Mouse (Mus musculus) ES-E14 (cell line): ENCODE data around the gene Prl8a2. TPM values are rescaled to one million over a fixed set of nuclear protein-coding genes. Genes with fewer than 3 reads are reported as not detected.

Source experiments
- DNase-seq: peaks from one replicate; pipeline ENCODE4 v3.0.0-alpha.2; 2013; ENCODE audit warnings: low read depth, low spot score
- H3K27ac ChIP-seq: 2 replicates; pipeline ENCODE4 v1.5.1; 2012; ENCODE audit warnings: low read depth, mild to moderate bottlenecking, low read length, moderate library complexity, mixed read lengths; ENCODE audit not compliant: poor library complexity, insufficient read depth, severe bottlenecking
- H3K36me3 ChIP-seq: 2 replicates; pipeline ENCODE4 v1.6.1; 2012; ENCODE audit warnings: mild to moderate bottlenecking, low read length, moderate library complexity, mixed read lengths; ENCODE audit not compliant: control insufficient read depth, poor library complexity, insufficient read depth, severe bottlenecking
- H3K4me1 ChIP-seq, 2 experiments: fragments of 150-350 bp in 1 of 2; sonication (generic) in 1 of 2; 2 replicates each; pipeline ENCODE4 v1.6.1; 2012; ENCODE audit warnings: low read length in 2 of 2, mild to moderate bottlenecking in 1 of 2, mixed read lengths in 1 of 2; ENCODE audit not compliant: control insufficient read depth in 2 of 2, insufficient read depth in 2 of 2, poor library complexity in 1 of 2
- H3K4me3 ChIP-seq, 2 experiments: fragments of 150-350 bp in 1 of 2; sonication (generic) in 1 of 2; 2 replicates each; pipeline ENCODE4 v1.5.1; 2012; ENCODE audit warnings: low read length in 2 of 2, low read depth in 1 of 2, mild to moderate bottlenecking in 1 of 2, mixed read lengths in 1 of 2; ENCODE audit not compliant: insufficient read depth in 1 of 2, poor library complexity in 1 of 2, severe bottlenecking in 1 of 2
- H3K9ac ChIP-seq: 2 replicates; pipeline ENCODE4 v1.6.1; 2012; ENCODE audit warnings: low read depth, mild to moderate bottlenecking, low read length, mixed read lengths; ENCODE audit not compliant: poor library complexity, insufficient read depth, severe bottlenecking
- H3K9me3 ChIP-seq: fragments of 150-350 bp; sonication (generic); 2 replicates; pipeline ENCODE4 v1.6.1; 2012; ENCODE audit warnings: low read depth, mild to moderate bottlenecking, low read length; ENCODE audit not compliant: control insufficient read depth, insufficient read depth
- CHD2 ChIP-seq: IDR thresholded peaks from 2 replicates; pipeline ENCODE4 v1.6.1; 2014; ENCODE audit warnings: mild to moderate bottlenecking, low read depth, low read length, inconsistent platforms
- HCFC1 ChIP-seq: IDR thresholded peaks from 2 replicates; pipeline ENCODE4 v1.6.1; 2012; ENCODE audit warnings: low read length, inconsistent platforms, borderline replicate concordance; ENCODE audit not compliant: insufficient read depth
- MAFK ChIP-seq: IDR thresholded peaks from 2 replicates; pipeline ENCODE4 v1.6.1; 2014; ENCODE audit warnings: mild to moderate bottlenecking, low read depth, low read length, inconsistent platforms; ENCODE audit not compliant: insufficient read depth
- ZC3H11A ChIP-seq: IDR thresholded peaks from 2 replicates; pipeline ENCODE4 v1.6.1; 2012; ENCODE audit warnings: low read depth, mild to moderate bottlenecking, inconsistent platforms, low read length, borderline replicate concordance
- ZNF384 ChIP-seq: IDR thresholded peaks from 2 replicates; pipeline ENCODE4 v1.6.1; 2012; ENCODE audit warnings: low read depth, low read length, inconsistent platforms
- in situ Hi-C, 2 experiments: fragments of 600-800 bp; cut with MboI; formaldehyde crosslinking; loops; one replicate each; pipeline ENCODE4 v1.15.1; 2025; ENCODE audit warnings: low sequenced_read_pairs in 2 of 2, inconsistent platforms in 1 of 2; ENCODE audit not compliant: unreplicated experiment in 2 of 2
- total RNA-seq: library from RNA; depleted of rRNA; stranded (reverse); fragments of 300-350 nt; gene quantifications from 2 replicates; pipeline ENCODE4 v1.2.3, GENCODE M21; 2012; rRNA removed

The Prl8a2 gene
- not detected in 2 replicates for total RNA-seq

DNA sequence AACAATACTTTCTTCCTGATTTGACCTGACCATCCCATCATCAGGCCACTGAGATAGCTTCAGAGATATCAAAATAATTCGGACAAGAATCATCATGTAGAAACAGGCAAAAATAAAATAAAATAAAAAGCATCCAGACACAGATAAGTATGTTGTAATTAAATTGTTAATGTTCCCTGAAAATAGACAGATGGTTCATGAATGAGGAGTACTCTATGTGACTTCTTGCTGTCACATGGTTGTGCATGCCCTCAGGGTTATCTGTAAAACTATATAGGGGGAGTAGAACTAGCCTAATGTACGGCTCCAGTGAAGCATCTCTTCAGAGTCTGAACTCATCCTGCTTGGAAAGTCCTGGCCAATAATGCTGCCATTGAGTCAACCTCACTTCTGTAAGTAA is at the start of gene Prl8a2:
TSS of gene Prl8a2 (plus strand) at position 301 of the 400 bp plus-strand sequence.
- TF ChIP-seq MAFK (no peak), HCFC1 (no peak), ZC3H11A (no peak), ZNF384 (no peak), CHD2 (no peak)
- Histone ChIP-seq H3K9ac (no peak within 1 kb of the TSS), H3K4me1 (no peaks in the 10 kb centered on the region), H3K36me3 (no peaks in the 10 kb centered on the region), H3K4me3 (no peak within 1 kb of the TSS), H3K27ac (no peak within 1 kb of the TSS), H3K9me3 (no peaks in the 10 kb centered on the region)
- in situ Hi-C loops, result no loop called here
- DNase-seq, result no peak

DNA sequence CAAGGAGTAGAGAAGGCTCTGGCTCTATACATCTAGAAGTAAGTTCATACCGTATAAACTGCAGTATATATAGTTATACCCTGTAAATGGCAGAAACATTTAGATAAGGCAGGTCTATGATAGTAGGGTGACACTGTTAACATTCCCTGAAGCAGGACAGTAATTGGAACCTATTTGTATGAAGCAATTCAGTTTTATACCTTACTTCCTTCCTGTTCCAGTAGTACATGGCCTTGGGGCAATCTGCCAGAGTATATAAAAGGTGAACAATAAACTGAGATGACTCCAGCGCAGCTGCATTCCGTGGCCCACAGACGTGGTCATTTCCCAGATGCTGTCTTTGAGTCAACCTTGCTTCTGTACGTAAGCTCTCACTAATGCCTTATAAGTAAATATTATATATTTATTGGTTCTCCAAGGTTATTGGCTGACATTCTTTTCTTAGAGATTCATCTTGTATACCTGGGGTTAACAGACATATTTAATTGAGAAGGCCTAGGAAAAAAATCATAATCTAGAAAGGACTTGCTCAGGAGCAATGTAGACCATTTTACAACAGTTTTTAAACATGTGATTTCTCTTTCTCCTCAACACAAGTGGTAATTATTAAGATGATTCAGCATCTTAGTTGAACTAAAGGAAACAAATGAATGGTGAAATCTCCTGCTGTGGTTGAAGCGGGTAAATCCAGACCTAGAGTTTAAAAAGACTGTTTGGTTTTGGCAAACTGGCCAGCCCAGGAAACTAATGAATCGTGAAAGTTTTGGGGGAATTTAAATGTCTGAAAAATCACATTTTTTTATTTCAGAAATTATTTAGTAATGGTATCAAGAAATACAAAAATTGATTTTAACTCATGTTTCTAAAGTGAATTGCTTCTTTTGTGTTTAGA is 32.9 kb upstream of the Prl8a2 start, which contains the start of gene Prl6a1:
TSS of gene Prl6a1 (plus strand) at position 294 of the 892 bp plus-strand sequence.
- DNase-seq, result no peak
- Histone ChIP-seq H3K9me3 (no peaks in the 10 kb centered on the region), H3K27ac (no peak within 1 kb of the TSS), H3K4me3 (no peak within 1 kb of the TSS), H3K4me1 (no peaks in the 10 kb centered on the region), H3K9ac (no peak within 1 kb of the TSS), H3K36me3 (no peaks in the 10 kb centered on the region)
- in situ Hi-C loops, result no loop called here
- no peak for TF ChIP-seq CHD2
- no peak for TF ChIP-seq ZNF384
- TF ChIP-seq ZC3H11A, result no peak
- no peak for TF ChIP-seq MAFK

DNA sequence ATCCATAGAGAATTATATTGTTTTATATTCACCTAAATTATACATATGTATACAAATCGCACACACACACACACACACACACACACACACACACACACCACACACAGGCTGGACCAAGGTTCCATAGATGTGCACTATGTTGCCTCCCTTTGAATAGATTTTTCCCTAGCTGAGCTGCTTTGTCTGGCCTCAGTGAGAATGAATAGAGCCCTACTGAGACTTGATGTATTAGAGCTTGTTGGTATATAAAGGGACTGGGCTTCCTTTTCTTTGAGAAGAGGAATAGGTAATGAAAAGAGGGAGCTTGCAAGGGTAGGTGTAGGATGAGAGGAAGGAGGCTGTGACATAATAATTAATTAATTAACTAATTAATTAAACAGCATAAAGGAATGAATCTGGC is 10.5 kb upstream of the Prl8a2 start:
- H3K4me3 ChIP-seq, result no peak overlapping the region
- in situ Hi-C loops, result no loop called here
- DNase-seq, result no peak

DNA sequence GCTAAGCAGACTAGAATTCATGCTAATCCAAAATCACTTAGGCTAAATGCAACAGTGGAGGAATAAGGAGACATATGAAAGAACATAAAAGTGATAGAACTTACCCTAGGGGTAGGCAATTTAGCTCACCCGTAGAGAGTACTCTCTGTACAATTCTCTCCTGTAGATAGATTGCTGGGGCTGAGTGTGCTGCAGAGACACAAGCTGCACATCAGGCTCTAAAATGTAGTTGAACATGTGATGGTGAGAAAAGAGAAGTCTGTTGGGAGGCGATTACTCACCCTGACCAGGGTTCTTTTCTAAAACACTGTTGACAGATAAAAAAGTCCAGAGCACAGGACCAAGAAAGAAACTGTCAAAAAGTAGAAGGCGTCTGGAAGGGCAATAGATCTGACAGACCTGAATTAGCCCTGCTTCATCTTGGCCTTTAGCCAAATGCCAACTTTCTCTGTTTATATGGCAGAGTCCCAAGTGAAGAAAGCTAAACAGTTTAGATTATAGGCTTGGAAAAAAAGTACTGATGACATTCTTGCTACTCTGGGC is 2.7 kb upstream of the Prl8a2 start:
- H3K36me3 ChIP-seq, result no peaks in the 10 kb centered on the region
- no peaks in the 10 kb centered on the region for H3K9me3 ChIP-seq
- DNase-seq, result no peak
- H3K4me3 ChIP-seq, result no peak overlapping the region
- TF ChIP-seq MAFK (no peak), HCFC1 (no peak), ZC3H11A (no peak), CHD2 (no peak), ZNF384 (no peak)
- H3K27ac ChIP-seq, result no peak overlapping the region
- H3K9ac ChIP-seq, result no peak overlapping the region
- no peaks in the 10 kb centered on the region for H3K4me1 ChIP-seq
- in situ Hi-C loops, result no loop called here

More for the DNA sequence above, 10.5 kb upstream of the Prl8a2 start:
- TF ChIP-seq HCFC1, result no peak
- no peak for TF ChIP-seq MAFK
- TF ChIP-seq ZNF384, result no peak
- TF ChIP-seq ZC3H11A, result no peak
- TF ChIP-seq CHD2, result no peak
- H3K27ac ChIP-seq, result no peak overlapping the region
- no peak overlapping the region for H3K9ac ChIP-seq
- H3K9me3 ChIP-seq, result no peaks in the 10 kb centered on the region
- H3K36me3 ChIP-seq, result no peaks in the 10 kb centered on the region
- H3K4me1 ChIP-seq, result no peaks in the 10 kb centered on the region
